Mouse (Mus musculus) cerebellum, adult 2 months (tissue): ENCODE measurements around the gene Hspa1a.

Experiments
- CTCF ChIP-seq: fragments of 200-500 bp; IDR thresholded peaks from 2 replicates; pipeline ENCODE4 v1.5.1; 2011; ENCODE audit warnings: low read depth, mild to moderate bottlenecking, control low read depth, low read length, moderate library complexity, borderline replicate concordance; ENCODE audit not compliant: insufficient read depth
- POLR2A ChIP-seq: fragments of 200-500 bp; IDR thresholded peaks from 2 replicates; pipeline ENCODE4 v1.6.1; 2011; ENCODE audit warnings: low read length, control low read depth, borderline replicate concordance; ENCODE audit not compliant: insufficient read depth

DNA sequence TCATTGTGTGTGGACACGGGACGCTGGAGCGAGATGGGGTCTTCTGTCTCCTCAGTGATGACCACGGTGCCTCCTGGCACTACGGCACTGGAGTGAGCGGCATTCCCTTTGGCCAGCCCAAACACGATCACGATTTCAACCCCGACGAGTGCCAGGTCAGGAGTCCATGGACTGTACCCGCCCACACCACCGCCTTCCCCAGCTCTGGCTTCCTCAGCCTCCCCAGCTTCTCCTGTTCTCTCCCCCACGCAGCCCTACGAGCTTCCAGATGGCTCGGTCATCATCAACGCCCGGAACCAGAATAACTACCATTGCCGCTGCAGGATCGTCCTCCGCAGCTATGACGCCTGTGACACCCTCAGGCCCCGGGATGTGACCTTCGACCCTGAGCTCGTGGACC lies 37.9 kb downstream of the Hspa1a start:
- TF ChIP-seq CTCF (no peak), POLR2A (no peak)
